Mouse (Mus musculus): ENCODE measurements around the gene Lrfn4. TPM values are rescaled to one million over a fixed set of nuclear protein-coding genes. Genes with fewer than 3 reads are reported as not detected.

Gene Lrfn4
- polyA plus RNA-seq (2015; fragmentation: Nextera tagmentation; extraction: Ambion mirVana), result 0.23 and 0.28 TPM in 2 replicates

- Histone ChIP-seq H3K36me3 (ENCODE audit: control insufficient read depth, insufficient read depth) (peaks cover 9% of the 10 kb centered on the region), H3K4me3 (ENCODE audit: low read depth, low read length) (peak within 1 kb of the TSS; percentile 65), H3K27me3 (ENCODE audit: control insufficient read depth, insufficient read depth, low read depth, low read length) (peaks cover 12% of the 10 kb centered on the region), H3K4me1 (ENCODE audit: control insufficient read depth, low read depth, low read length) (peaks cover 19% of the 10 kb centered on the region), H3K9me3 (replicated peaks; ENCODE audit: control insufficient read depth, low read length) (no peaks in the 10 kb centered on the region), H3K9ac (ENCODE audit: low read depth, low read length) (peak within 1 kb of the TSS; percentile 63), H3K4me2 (ENCODE audit: low read depth, low read length) (peak within 1 kb of the TSS; percentile 94), H3K27ac (ENCODE audit: low read length) (no peak within 1 kb of the TSS)
- peak; percentile 84 for ATAC-seq (ENCODE audit: low read depth)
- WGBS (ENCODE audit: insufficient replicate concordance), result under 1% methylated on average over 85 of the region's 87 CpGs
Measured at GRCm38 (mm10) chr19:4615151-4616093, at the start of gene Lrfn4. Gene Lrfn4 (minus strand): TSS chr19:4615667.

- WGBS (ENCODE audit: insufficient replicate concordance), result 77% methylated on average over 5 of the region's 5 CpGs
- H3K4me1 ChIP-seq (ENCODE audit: control insufficient read depth, low read depth, low read length), result no peaks in the 10 kb centered on the region
- no peak overlapping the region for H3K9ac ChIP-seq (ENCODE audit: low read depth, low read length)
- H3K36me3 ChIP-seq (ENCODE audit: control insufficient read depth, insufficient read depth), result no peaks in the 10 kb centered on the region
- no peak overlapping the region for H3K4me3 ChIP-seq (ENCODE audit: low read depth, low read length)
- H3K27me3 ChIP-seq (ENCODE audit: control insufficient read depth, insufficient read depth, low read depth, low read length), result no peaks in the 10 kb centered on the region
- H3K9me3 ChIP-seq (replicated peaks; ENCODE audit: control insufficient read depth, low read length), result no peaks in the 10 kb centered on the region
- H3K4me2 ChIP-seq (ENCODE audit: low read depth, low read length), result no peak overlapping the region
- no peak for ATAC-seq (ENCODE audit: low read depth)
- H3K27ac ChIP-seq (ENCODE audit: low read length), result no peak overlapping the region
Measured at GRCm38 (mm10) chr19:4658156-4658555, 42.7 kb upstream of the Lrfn4 start.

GRCm38 (mm10) chr19:4646917-4647492 is 31.5 kb upstream of the Lrfn4 start:
- 71% methylated on average over 11 of the region's 11 CpGs for WGBS (ENCODE audit: insufficient replicate concordance)
- Histone ChIP-seq H3K4me1 (ENCODE audit: control insufficient read depth, low read depth, low read length) (no peaks in the 10 kb centered on the region), H3K9me3 (replicated peaks; ENCODE audit: control insufficient read depth, low read length) (no peaks in the 10 kb centered on the region), H3K4me2 (ENCODE audit: low read depth, low read length) (no peak overlapping the region), H3K27me3 (ENCODE audit: control insufficient read depth, insufficient read depth, low read depth, low read length) (no peaks in the 10 kb centered on the region), H3K4me3 (ENCODE audit: low read depth, low read length) (no peak overlapping the region), H3K9ac (ENCODE audit: low read depth, low read length) (no peak overlapping the region), H3K36me3 (ENCODE audit: control insufficient read depth, insufficient read depth) (no peaks in the 10 kb centered on the region), H3K27ac (ENCODE audit: low read length) (no peak overlapping the region)
- no peak for ATAC-seq (ENCODE audit: low read depth)

- Histone ChIP-seq H3K27ac (ENCODE audit: low read length) (no peak overlapping the region), H3K4me2 (ENCODE audit: low read depth, low read length) (no peak overlapping the region)
- 33% methylated on average over 10 of the region's 10 CpGs for WGBS (ENCODE audit: insufficient replicate concordance)
Measured at GRCm38 (mm10) chr19:4644271-4644670, 28.8 kb upstream of the Lrfn4 start.

GRCm38 (mm10) chr19:4635986-4636385 is 20.5 kb upstream of the Lrfn4 start:
- Histone ChIP-seq H3K27me3 (ENCODE audit: control insufficient read depth, insufficient read depth, low read depth, low read length) (no peaks in the 10 kb centered on the region; the same call in 1 of the 2 replicates), H3K36me3 (ENCODE audit: control insufficient read depth, insufficient read depth) (no peaks in the 10 kb centered on the region), H3K4me3 (ENCODE audit: low read depth, low read length) (no peak overlapping the region), H3K9me3 (replicated peaks; ENCODE audit: control insufficient read depth, low read length) (no peaks in the 10 kb centered on the region), H3K9ac (ENCODE audit: low read depth, low read length) (no peak overlapping the region), H3K4me2 (ENCODE audit: low read depth, low read length) (no peak overlapping the region), H3K27ac (ENCODE audit: low read length) (no peak overlapping the region), H3K4me1 (ENCODE audit: control insufficient read depth, low read depth, low read length) (no peaks in the 10 kb centered on the region)
- 55% methylated on average over 4 of the region's 4 CpGs for WGBS (ENCODE audit: insufficient replicate concordance)
- no peak for ATAC-seq (ENCODE audit: low read depth)

More at GRCm38 (mm10) chr19:4644271-4644670, 28.8 kb upstream of the Lrfn4 start:
- ATAC-seq (ENCODE audit: low read depth), result no peak
- Histone ChIP-seq H3K4me3 (ENCODE audit: low read depth, low read length) (no peak overlapping the region), H3K27me3 (ENCODE audit: control insufficient read depth, insufficient read depth, low read depth, low read length) (no peaks in the 10 kb centered on the region), H3K4me1 (ENCODE audit: control insufficient read depth, low read depth, low read length) (no peaks in the 10 kb centered on the region), H3K9ac (ENCODE audit: low read depth, low read length) (no peak overlapping the region), H3K36me3 (ENCODE audit: control insufficient read depth, insufficient read depth) (no peaks in the 10 kb centered on the region), H3K9me3 (replicated peaks; ENCODE audit: control insufficient read depth, low read length) (no peaks in the 10 kb centered on the region)

GRCm38 (mm10) chr19:4628819-4629218 is 13.4 kb upstream of the Lrfn4 start:
- H3K9ac ChIP-seq (ENCODE audit: low read depth, low read length), result no peak overlapping the region
- ATAC-seq (ENCODE audit: low read depth), result no peak
- no peaks in the 10 kb centered on the region for H3K27me3 ChIP-seq (ENCODE audit: control insufficient read depth, insufficient read depth, low read depth, low read length)
- no peaks in the 10 kb centered on the region; the same call in 1 of the 2 replicates for H3K36me3 ChIP-seq (ENCODE audit: control insufficient read depth, insufficient read depth)
- no peak overlapping the region for H3K4me3 ChIP-seq (ENCODE audit: low read depth, low read length)
- no peaks in the 10 kb centered on the region for H3K9me3 ChIP-seq (replicated peaks; ENCODE audit: control insufficient read depth, low read length)
- 0% methylated on average over 1 of the region's 1 CpGs for WGBS (ENCODE audit: insufficient replicate concordance)
- peaks cover 16% of the 10 kb centered on the region for H3K4me1 ChIP-seq (ENCODE audit: control insufficient read depth, low read depth, low read length)
- no peak overlapping the region for H3K27ac ChIP-seq (ENCODE audit: low read length)
- no peak overlapping the region for H3K4me2 ChIP-seq (ENCODE audit: low read depth, low read length)

- peak overlapping the region; percentile 93 for H3K4me2 ChIP-seq (ENCODE audit: low read depth, low read length)
- H3K27ac ChIP-seq (ENCODE audit: low read length), result peak overlapping the region; percentile 87
- H3K9ac ChIP-seq (ENCODE audit: low read depth, low read length), result peak overlapping the region; percentile 97
- H3K4me1 ChIP-seq (ENCODE audit: control insufficient read depth, low read depth, low read length), result peaks cover 16% of the 10 kb centered on the region
- H3K9me3 ChIP-seq (replicated peaks; ENCODE audit: control insufficient read depth, low read length), result no peaks in the 10 kb centered on the region
- WGBS (ENCODE audit: insufficient replicate concordance), result 1% methylated on average over 35 of the region's 35 CpGs
- no peaks in the 10 kb centered on the region for H3K27me3 ChIP-seq (ENCODE audit: control insufficient read depth, insufficient read depth, low read depth, low read length)
- peaks cover 16% of the 10 kb centered on the region; the same call in 1 of the 2 replicates for H3K36me3 ChIP-seq (ENCODE audit: control insufficient read depth, insufficient read depth)
- H3K4me3 ChIP-seq (ENCODE audit: low read depth, low read length), result peak overlapping the region; percentile 89
- ATAC-seq (ENCODE audit: low read depth), result peak; percentile 68
Measured at GRCm38 (mm10) chr19:4625829-4626535, 10.5 kb upstream of the Lrfn4 start.

DNA sequence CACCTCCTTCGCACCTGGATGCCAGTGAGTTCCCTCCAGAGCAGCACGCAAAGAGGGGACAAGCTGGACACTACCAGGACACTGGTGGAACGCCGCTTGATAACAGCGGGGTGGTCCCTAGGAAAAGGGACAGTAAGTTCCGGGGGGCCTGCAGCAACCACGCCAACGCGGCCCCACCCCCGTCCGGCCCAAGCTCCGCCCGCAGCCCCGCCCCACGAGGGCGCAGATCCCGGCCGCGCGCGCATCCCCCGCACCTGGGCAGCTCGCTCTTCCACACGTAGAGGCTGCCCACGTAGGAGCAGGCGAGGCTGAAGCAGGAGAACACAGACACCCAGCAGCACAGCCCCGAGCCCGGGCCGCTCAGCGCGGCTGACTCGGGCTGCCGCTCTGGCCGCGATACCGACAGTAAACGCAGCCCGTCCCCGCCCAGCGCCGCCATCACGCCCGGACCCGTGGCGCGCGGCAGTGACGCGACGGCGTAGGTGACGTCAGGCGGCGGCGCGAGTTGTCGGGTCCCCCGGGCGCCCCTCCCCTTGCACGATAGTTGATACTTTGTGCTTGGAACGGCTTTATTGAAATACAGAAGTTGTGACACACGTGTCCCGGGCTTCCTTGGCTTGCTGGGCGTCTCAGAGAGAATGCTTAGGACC is 9.8 kb upstream of the Lrfn4 start, which contains the start of gene Rce1:
Rce1 (minus strand) TSS at position 463 of the 650 bp plus-strand sequence.
- under 1% methylated on average over 59 of the region's 64 CpGs for WGBS (ENCODE audit: insufficient replicate concordance)
- Histone ChIP-seq H3K27ac (ENCODE audit: low read length) (peak within 1 kb of the TSS; percentile 87), H3K9ac (ENCODE audit: low read depth, low read length) (peak within 1 kb of the TSS; percentile 97), H3K27me3 (ENCODE audit: control insufficient read depth, insufficient read depth, low read depth, low read length) (no peaks in the 10 kb centered on the region), H3K9me3 (replicated peaks; ENCODE audit: control insufficient read depth, low read length) (no peaks in the 10 kb centered on the region), H3K4me2 (ENCODE audit: low read depth, low read length) (peak within 1 kb of the TSS; percentile 93), H3K4me1 (ENCODE audit: control insufficient read depth, low read depth, low read length) (peaks cover 16% of the 10 kb centered on the region), H3K4me3 (ENCODE audit: low read depth, low read length) (peak within 1 kb of the TSS; percentile 89), H3K36me3 (ENCODE audit: control insufficient read depth, insufficient read depth) (peaks cover 19% of the 10 kb centered on the region; the same call in 1 of the 2 replicates)
- ATAC-seq (ENCODE audit: low read depth), result peak; percentile 91
